Mouse (Mus musculus) kidney, adult 2 months (tissue): Measurements from ENCODE around the gene Osbpl9.

ENCODE experiments used
- CTCF ChIP-seq: fragments of 200-500 bp; conservative IDR thresholded peaks from 2 replicates; pipeline ENCODE4 v1.5.1; 2011; ENCODE audit warnings: low read depth, mild to moderate bottlenecking, control low read depth, low read length, moderate library complexity, mixed read lengths; ENCODE audit not compliant: insufficient read depth, insufficient read length
- POLR2A ChIP-seq: fragments of 200-500 bp; IDR thresholded peaks from one replicate; pipeline ENCODE4 v1.6.1; 2011; ENCODE audit warnings: low read depth, low read length, control low read depth

- TF ChIP-seq POLR2A = no peak
- no peak for TF ChIP-seq CTCF
Observed at GRCm38 (mm10) chr4:109089999-109090398, 112.1 kb downstream of the Osbpl9 start.
